ENCODE assay signal across 28 mouse cellular contexts in genomic region chr12:93687196-93687595, GRCm38 (mm10).
"Had no signal": no experiment of that assay in that cellular context is flagged by ENCODE, and none has a peak within 500 bp of the region (broad histone marks: within the 10 kb centered on the region; RNA-seq: fewer than 3 reads in every experiment).

No protein-coding gene starts in this region.

- H3K4me1 ChIP-seq: heart, embryonic 13.5 days; heart, embryonic 15.5 days; hindbrain, embryonic 13.5 days; hindbrain, embryonic 15.5 days; kidney, embryonic 15.5 days; limb, embryonic 13.5 days; limb, embryonic 15.5 days; liver, embryonic 12.5 days had no signal

- ATAC-seq: hindbrain, postnatal 0 days; intestine, embryonic 16.5 days; liver, embryonic 12.5 days had no signal

- H3K9ac ChIP-seq: heart, embryonic 13.5 days; heart, embryonic 15.5 days; hindbrain, embryonic 13.5 days; hindbrain, embryonic 15.5 days; kidney, embryonic 15.5 days; limb, embryonic 13.5 days; limb, embryonic 15.5 days; liver, embryonic 12.5 days; liver, embryonic 14.5 days had no signal

- H3K27me3 ChIP-seq: heart, embryonic 13.5 days; heart, embryonic 15.5 days; hindbrain, embryonic 13.5 days; hindbrain, embryonic 15.5 days; kidney, embryonic 15.5 days; limb, embryonic 13.5 days; limb, embryonic 15.5 days; liver, embryonic 12.5 days had no signal

- H3K36me3 ChIP-seq: heart, embryonic 13.5 days; heart, embryonic 15.5 days; hindbrain, embryonic 13.5 days; hindbrain, embryonic 15.5 days; kidney, embryonic 15.5 days; limb, embryonic 13.5 days; limb, embryonic 15.5 days; liver, embryonic 12.5 days had no signal

- H3K4me3 ChIP-seq: gastrocnemius, adult 2 months; heart, adult 2 months; heart, embryonic 13.5 days; heart, embryonic 15.5 days; hindbrain, embryonic 13.5 days; hindbrain, embryonic 15.5 days; kidney, embryonic 15.5 days; limb, embryonic 13.5 days; limb, embryonic 15.5 days; liver, embryonic 12.5 days had no signal

- H3K9me3 ChIP-seq: heart, embryonic 13.5 days; heart, embryonic 15.5 days; hindbrain, embryonic 13.5 days; hindbrain, embryonic 15.5 days; kidney, embryonic 15.5 days; limb, embryonic 13.5 days; limb, embryonic 15.5 days; liver, embryonic 12.5 days had no signal

- H3K4me2 ChIP-seq: heart, embryonic 11.5 days; heart, embryonic 13.5 days; heart, embryonic 15.5 days; hindbrain, embryonic 13.5 days; hindbrain, embryonic 15.5 days; kidney, embryonic 15.5 days; limb, embryonic 13.5 days; limb, embryonic 15.5 days; liver, embryonic 12.5 days had no signal

- H3K27ac ChIP-seq: gastrocnemius, adult 2 months; heart, adult 2 months; heart, embryonic 13.5 days; heart, embryonic 15.5 days; hindbrain, embryonic 13.5 days; hindbrain, embryonic 15.5 days; hindbrain, postnatal 0 days; kidney, embryonic 15.5 days; kidney, postnatal 0 days; limb, embryonic 13.5 days; limb, embryonic 15.5 days; liver, embryonic 12.5 days; liver, embryonic 14.5 days had no signal

- DNase-seq: gastrocnemius, adult 2 months; gastrocnemius, postnatal 14 days; gastrocnemius, postnatal 36 days; heart, adult 11 months; heart, adult 2 months; heart, postnatal 14 days; heart, postnatal 36 days; kidney, adult 11 months; kidney, adult 2 months; kidney, adult 9 months; kidney, postnatal 14 days; kidney, postnatal 36 days; layer of hippocampus, adult 9-11 months; layer of hippocampus, postnatal 36 days; left cerebral cortex, postnatal 4 days had no signal
